Mouse (Mus musculus): Measurements from ENCODE around the gene Trank1. TPM values are rescaled to one million over a fixed set of nuclear protein-coding genes. Genes with fewer than 3 reads are reported as not detected.

The Trank1 gene
- total and polyA plus RNA-seq, 3 experiments: 0.04 TPM; not detected in 2

- 39% methylated on average over 6 of the region's 6 CpGs for WGBS
- no peak for DNase-seq
Observed at GRCm38 (mm10) chr9:111408012-111408411, 96.5 kb downstream of the Trank1 start.

GRCm38 (mm10) chr9:111408427-111408826 lies 96.9 kb downstream of the Trank1 start:
- TF ChIP-seq EP300 (IDR thresholded peaks at IDR 0.05; ENCODE audit: insufficient read depth, low read depth, low read length) (no peak), CTCF (IDR thresholded peaks at IDR 0.05) (no peak), POLR2A (IDR thresholded peaks at IDR 0.05; ENCODE audit: insufficient read depth, low read depth, low read length) (no peak)
- intact Hi-C loops (cut with DNase I): no loop called here
- Histone ChIP-seq H3K9ac (ENCODE audit: low read depth, low read length) (no peak overlapping the region), H3K79me2 (replicated peaks; ENCODE audit: control insufficient read depth, insufficient read depth, low read length) (no peaks in the 10 kb centered on the region), H3K36me3 (ENCODE audit: control insufficient read depth, insufficient read depth, low read length) (no peaks in the 10 kb centered on the region), H3K27me3 (ENCODE audit: control insufficient read depth, insufficient read depth, low read length) (no peaks in the 10 kb centered on the region), H3K27ac (no peak overlapping the region), H3K4me3 (no peak overlapping the region), H3K4me1 (ENCODE audit: control insufficient read depth, insufficient read depth, low read length) (no peaks in the 10 kb centered on the region)
- no peak for DNase-seq
- WGBS: 62% methylated on average over 10 of the region's 10 CpGs

More at GRCm38 (mm10) chr9:111408012-111408411, 96.5 kb downstream of the Trank1 start:
- Histone ChIP-seq H3K27me3 (ENCODE audit: control insufficient read depth, insufficient read depth, low read length) (no peaks in the 10 kb centered on the region), H3K4me3 (no peak overlapping the region), H3K4me1 (ENCODE audit: control insufficient read depth, insufficient read depth, low read length) (no peaks in the 10 kb centered on the region), H3K36me3 (ENCODE audit: control insufficient read depth, insufficient read depth, low read length) (no peaks in the 10 kb centered on the region), H3K9ac (ENCODE audit: low read depth, low read length) (no peak overlapping the region), H3K27ac (no peak overlapping the region), H3K79me2 (replicated peaks; ENCODE audit: control insufficient read depth, insufficient read depth, low read length) (no peaks in the 10 kb centered on the region)
- intact Hi-C loops (cut with DNase I): no loop called here
- TF ChIP-seq POLR2A (IDR thresholded peaks at IDR 0.05; ENCODE audit: insufficient read depth, low read depth, low read length): no peak
- no peak for TF ChIP-seq EP300 (IDR thresholded peaks at IDR 0.05; ENCODE audit: insufficient read depth, low read depth, low read length)
- no peak for TF ChIP-seq CTCF (IDR thresholded peaks at IDR 0.05)

- TF ChIP-seq EP300 (IDR thresholded peaks at IDR 0.05; ENCODE audit: insufficient read depth, low read depth, low read length) (no peak), POLR2A (IDR thresholded peaks at IDR 0.05; ENCODE audit: insufficient read depth, low read depth, low read length) (no peak), CTCF (IDR thresholded peaks at IDR 0.05) (no peak)
Observed at GRCm38 (mm10) chr9:111412471-111413160, 101.1 kb downstream of the Trank1 start.

GRCm38 (mm10) chr9:111421862-111422261 lies 110.3 kb downstream of the Trank1 start:
- intact Hi-C loops (cut with DNase I): no loop called here
- H3K79me2 ChIP-seq (replicated peaks; ENCODE audit: control insufficient read depth, insufficient read depth, low read length): no peaks in the 10 kb centered on the region
- H3K36me3 ChIP-seq (ENCODE audit: control insufficient read depth, insufficient read depth, low read length): no peaks in the 10 kb centered on the region
- DNase-seq: no peak
- 63% methylated on average over 2 of the region's 2 CpGs for whole genome bisulfite sequencing
- H3K27ac ChIP-seq: no peak overlapping the region
- H3K9ac ChIP-seq (ENCODE audit: low read depth, low read length): no peak overlapping the region
- no peak overlapping the region for H3K4me3 ChIP-seq
- no peak for TF ChIP-seq CTCF (IDR thresholded peaks at IDR 0.05)
- TF ChIP-seq POLR2A (IDR thresholded peaks at IDR 0.05; ENCODE audit: insufficient read depth, low read depth, low read length): no peak
- TF ChIP-seq EP300 (IDR thresholded peaks at IDR 0.05; ENCODE audit: insufficient read depth, low read depth, low read length): no peak
- no peaks in the 10 kb centered on the region for H3K27me3 ChIP-seq (ENCODE audit: control insufficient read depth, insufficient read depth, low read length)
- H3K4me1 ChIP-seq (ENCODE audit: control insufficient read depth, insufficient read depth, low read length): no peaks in the 10 kb centered on the region

More at GRCm38 (mm10) chr9:111412471-111413160, 101.1 kb downstream of the Trank1 start:
- Histone ChIP-seq H3K9ac (ENCODE audit: low read depth, low read length) (no peak overlapping the region), H3K4me1 (ENCODE audit: control insufficient read depth, insufficient read depth, low read length) (no peaks in the 10 kb centered on the region), H3K36me3 (ENCODE audit: control insufficient read depth, insufficient read depth, low read length) (no peaks in the 10 kb centered on the region), H3K27ac (no peak overlapping the region), H3K4me3 (no peak overlapping the region), H3K27me3 (ENCODE audit: control insufficient read depth, insufficient read depth, low read length) (no peaks in the 10 kb centered on the region), H3K79me2 (replicated peaks; ENCODE audit: control insufficient read depth, insufficient read depth, low read length) (no peaks in the 10 kb centered on the region)
- no peak for DNase-seq
- intact Hi-C loops (cut with DNase I): no loop called here
- 74% methylated on average over 16 of the region's 16 CpGs for WGBS

GRCm38 (mm10) chr9:111422567-111422966 lies 111.0 kb downstream of the Trank1 start:
- no peaks in the 10 kb centered on the region for H3K4me1 ChIP-seq (ENCODE audit: control insufficient read depth, insufficient read depth, low read length)
- intact Hi-C loops (cut with DNase I): no loop called here
- H3K79me2 ChIP-seq (replicated peaks; ENCODE audit: control insufficient read depth, insufficient read depth, low read length): no peaks in the 10 kb centered on the region
- TF ChIP-seq CTCF (IDR thresholded peaks at IDR 0.05): no peak
- TF ChIP-seq EP300 (IDR thresholded peaks at IDR 0.05; ENCODE audit: insufficient read depth, low read depth, low read length): no peak
- no peak for TF ChIP-seq POLR2A (IDR thresholded peaks at IDR 0.05; ENCODE audit: insufficient read depth, low read depth, low read length)
- H3K9ac ChIP-seq (ENCODE audit: low read depth, low read length): no peak overlapping the region
- no peaks in the 10 kb centered on the region for H3K36me3 ChIP-seq (ENCODE audit: control insufficient read depth, insufficient read depth, low read length)
- no peak overlapping the region for H3K4me3 ChIP-seq
- H3K27ac ChIP-seq: no peak overlapping the region
- no peak for DNase-seq
- WGBS: 50% methylated on average over 5 of the region's 5 CpGs
- no peaks in the 10 kb centered on the region for H3K27me3 ChIP-seq (ENCODE audit: control insufficient read depth, insufficient read depth, low read length)

- Histone ChIP-seq H3K4me1 (ENCODE audit: control insufficient read depth, insufficient read depth, low read length) (no peaks in the 10 kb centered on the region; the same call in 1 of the 2 replicates), H3K79me2 (replicated peaks; ENCODE audit: control insufficient read depth, insufficient read depth, low read length) (no peaks in the 10 kb centered on the region), H3K36me3 (ENCODE audit: control insufficient read depth, insufficient read depth, low read length) (no peaks in the 10 kb centered on the region), H3K9ac (ENCODE audit: low read depth, low read length) (no peak overlapping the region), H3K27me3 (ENCODE audit: control insufficient read depth, insufficient read depth, low read length) (no peaks in the 10 kb centered on the region), H3K4me3 (no peak overlapping the region), H3K27ac (no peak overlapping the region; the same call in 1 of the 2 replicates)
- 70% methylated on average over 6 of the region's 6 CpGs for WGBS
- DNase-seq: peak; percentile 34 to 63
- TF ChIP-seq EP300 (IDR thresholded peaks at IDR 0.05; ENCODE audit: insufficient read depth, low read depth, low read length) (no peak), CTCF (IDR thresholded peaks at IDR 0.05) (no peak), POLR2A (IDR thresholded peaks at IDR 0.05; ENCODE audit: insufficient read depth, low read depth, low read length) (no peak)
- intact Hi-C loops (cut with DNase I): no loop called here
Observed at GRCm38 (mm10) chr9:111425113-111425512, 113.6 kb downstream of the Trank1 start.

All from heart, adult 2 months (tissue).